Mouse (Mus musculus) forebrain, postnatal 0 days (tissue): ENCODE results near the gene Vmn1r132. TPM values are rescaled to one million over a fixed set of nuclear protein-coding genes. Genes with fewer than 3 reads are reported as not detected.
"Not testable (repeated sequence)": the region's sequence is repeated elsewhere in the genome, so short reads cannot be mapped to it uniquely, and the experiment has no call there.

Experiments
- ATAC-seq: fragments of 200-750 bp; cut with Nextera tagmentation; 2 replicates; pipeline ENCODE4 v1.8.0; 2017; ENCODE audit warnings: mild to moderate bottlenecking, moderate library complexity
- DNase-seq: peaks from one replicate; pipeline ENCODE4 v3.0.0-alpha.2; 2015
- H3K27ac ChIP-seq: fragments of 300-500 bp; sonication (generic); 2 replicates; pipeline ENCODE4 v1.5.1; 2014; ENCODE audit warnings: low read depth, mild to moderate bottlenecking, antibody characterized with exemption, low read length, moderate library complexity, mixed read lengths
- H3K27me3 ChIP-seq: fragments of 300-500 bp; sonication (generic); 2 replicates; pipeline ENCODE4 v1.6.1; 2014; ENCODE audit warnings: mild to moderate bottlenecking, low read length, mixed read lengths; ENCODE audit not compliant: insufficient read depth
- H3K36me3 ChIP-seq: fragments of 300-500 bp; sonication (generic); 2 replicates; pipeline ENCODE4 v1.6.1; 2014; ENCODE audit warnings: mild to moderate bottlenecking, moderate library complexity; ENCODE audit not compliant: insufficient read depth
- H3K4me1 ChIP-seq: fragments of 300-500 bp; sonication (generic); 2 replicates; pipeline ENCODE4 v1.6.1; 2014; ENCODE audit warnings: antibody characterized with exemption; ENCODE audit not compliant: insufficient read depth
- H3K4me2 ChIP-seq: fragments of 300-500 bp; sonication (generic); 2 replicates; pipeline ENCODE4 v1.6.1; 2014; ENCODE audit warnings: low read depth, mild to moderate bottlenecking, moderate library complexity
- H3K4me3 ChIP-seq: fragments of 300-500 bp; sonication (generic); 2 replicates; pipeline ENCODE4 v1.5.1; 2014; ENCODE audit warnings: low read depth, low read length, mixed read lengths
- H3K9ac ChIP-seq: fragments of 300-500 bp; sonication (generic); 2 replicates; pipeline ENCODE4 v1.6.1; 2014; ENCODE audit warnings: mild to moderate bottlenecking
- H3K9me3 ChIP-seq: fragments of 300-500 bp; sonication (generic); 2 replicates; pipeline ENCODE4 v1.6.1; 2016; ENCODE audit warnings: low read length
- WGBS: fragments of 180-500 bp; shearing (Covaris S2); extraction: QIAGEN DNeasy Blood & Tissue Kit; methylation state at CpG from one replicate; pipeline ENCODE4 v1.1.7; 2014; 5-methylcytosine and 5-hydroxymethylcytosine counted together
- polyA plus RNA-seq: library from polyadenylated mRNA; unstranded; fragments of >200 nt; fragmentation: Nextera tagmentation; extraction: Ambion mirVana; gene quantifications from 2 replicates; pipeline ENCODE4 v1.2.1, GENCODE M21; 2015
- total RNA-seq: library from RNA; depleted of rRNA; stranded (reverse); fragments of >200 nt; gene quantifications from 2 replicates; pipeline ENCODE4 v1.2.3, GENCODE M21; 2014; rRNA removed

Gene Vmn1r132
- total RNA-seq, result not detected in 2 replicates
- polyA plus RNA-seq, result not detected in 2 replicates

GRCm38 (mm10) chr7:21613792-21614191, at the start of gene Vmn1r132:
TSS of gene Vmn1r132 (plus strand) at chr7:21614092.
- not testable (repeated sequence) for H3K4me3 ChIP-seq, H3K4me2 ChIP-seq, H3K9ac ChIP-seq, H3K36me3 ChIP-seq, H3K9me3 ChIP-seq, H3K27me3 ChIP-seq, DNase-seq, H3K4me1 ChIP-seq, ATAC-seq, H3K27ac ChIP-seq
- no CpG with 5 or more reads among the region's 3 CpGs for WGBS

Other genes with a start within 250 kb of the Vmn1r132 start
- gene Gm6882, start 181.3 kb upstream of the Vmn1r132 start, total RNA-seq, result not detected in 2 replicates
- not detected in 2 replicates for gene Gm6882, start 181.3 kb upstream of the Vmn1r132 start, polyA plus RNA-seq
- not detected in 2 replicates for gene Vmn1r130, start 102.3 kb upstream of the Vmn1r132 start, total RNA-seq
- not detected in 2 replicates for gene Vmn1r130, start 102.3 kb upstream of the Vmn1r132 start, polyA plus RNA-seq
- not detected in 2 replicates for gene Vmn1r131, start 68.0 kb upstream of the Vmn1r132 start, total RNA-seq
- gene Vmn1r131, start 68.0 kb upstream of the Vmn1r132 start, polyA plus RNA-seq, result not detected in 2 replicates
- not detected in 2 replicates for gene Gm4175, start 147.4 kb downstream of the Vmn1r132 start, total RNA-seq
- gene Gm4175, start 147.4 kb downstream of the Vmn1r132 start, polyA plus RNA-seq, result not detected in 2 replicates
- not detected in 2 replicates for gene Gm4177, start 182.6 kb downstream of the Vmn1r132 start, total RNA-seq
- not detected in 2 replicates for gene Gm4177, start 182.6 kb downstream of the Vmn1r132 start, polyA plus RNA-seq
- gene Vmn1r135, start 218.3 kb downstream of the Vmn1r132 start, total RNA-seq, result not detected in 2 replicates
- gene Vmn1r135, start 218.3 kb downstream of the Vmn1r132 start, polyA plus RNA-seq, result not detected in 2 replicates
- gene Gm5725, start 230.2 kb downstream of the Vmn1r132 start, total RNA-seq, result not detected in 2 replicates
- gene Gm5725, start 230.2 kb downstream of the Vmn1r132 start, polyA plus RNA-seq, result not detected in 2 replicates